Comparison of ENCODE assay signal across 11 mouse cellular contexts in genomic region chr11:88675526-88676353, GRCm38 (mm10). TPM values are rescaled to one million over a fixed set of nuclear protein-coding genes. Genes with fewer than 3 reads are reported as not detected.
DNase-seq lines count a peak whose midpoint lies in the region; ATAC-seq and TF ChIP-seq lines count a peak whose summit lies in the region.
"Had no signal": no experiment of that assay in that cellular context is flagged by ENCODE, and none has a peak within 500 bp of the region (broad histone marks: within the 10 kb centered on the region; RNA-seq: fewer than 3 reads in every experiment).

No protein-coding gene starts in this region.

- H3K27ac ChIP-seq in cerebellum, adult 2 months (ENCODE audit: insufficient read depth, low read length), result 0 out of 2 replicates have a peak overlapping the region, but pooled peaks have one; percentile 24
- peak overlapping the region; percentile 61 for H3K27ac ChIP-seq in hindbrain, embryonic 13.5 days
- no peak overlapping the region for H3K27ac ChIP-seq in hindbrain, embryonic 11.5 days (ENCODE audit: low read depth, low read length)
- no peak overlapping the region; the same call in none of the 2 replicates for H3K27ac ChIP-seq in testis, adult 2 months (ENCODE audit: control insufficient read depth, insufficient read depth, low read depth, low read length)
- H3K27ac ChIP-seq in stomach, embryonic 14.5 days (ENCODE audit: low read length), result 0 out of 2 replicates have a peak overlapping the region, but pooled peaks have one; percentile 15
- H3K27ac ChIP-seq: limb, embryonic 13.5 days had no signal

- no peak overlapping the region for H3K9ac ChIP-seq in hindbrain, embryonic 13.5 days
- no peak overlapping the region for H3K9ac ChIP-seq in hindbrain, embryonic 11.5 days (ENCODE audit: low read depth, low read length)
- H3K9ac ChIP-seq in stomach, embryonic 14.5 days (replicated peaks; ENCODE audit: low read depth, low read length), result no peak overlapping the region
- H3K9ac ChIP-seq: limb, embryonic 13.5 days had no signal

- no peak for TF ChIP-seq POLR2A in cerebellum, adult 2 months (IDR thresholded peaks at IDR 0.05; ENCODE audit: borderline replicate concordance, insufficient read depth, low read length)
- no peak for TF ChIP-seq POLR2A in testis, adult 2 months (IDR thresholded peaks at IDR 0.05; ENCODE audit: control insufficient read depth, low read depth, low read length)

- WGBS in cerebellum, adult 2 months, result 70% methylated on average over 18 of the region's 18 CpGs
- WGBS in hindbrain, embryonic 13.5 days, result 74% methylated on average over 18 of the region's 18 CpGs
- 87% methylated on average over 18 of the region's 18 CpGs for WGBS in hindbrain, embryonic 11.5 days
- WGBS in stomach, embryonic 14.5 days, result 59% methylated on average over 18 of the region's 18 CpGs

- H3K4me3 ChIP-seq in cerebellum, adult 2 months (replicated peaks; ENCODE audit: insufficient read depth, low read depth, low read length), result no peak overlapping the region
- H3K4me3 ChIP-seq in hindbrain, embryonic 13.5 days, result no peak overlapping the region
- no peak overlapping the region for H3K4me3 ChIP-seq in hindbrain, embryonic 11.5 days (ENCODE audit: low read depth, low read length)
- peak overlapping the region; percentile 78 for H3K4me3 ChIP-seq in testis, adult 2 months (ENCODE audit: control insufficient read depth, low read depth, low read length)
- no peak overlapping the region for H3K4me3 ChIP-seq in stomach, embryonic 14.5 days (ENCODE audit: low read depth, low read length)
- H3K4me3 ChIP-seq: limb, embryonic 13.5 days; megakaryocyte, embryonic 14.5 days had no signal

- no peaks in the 10 kb centered on the region for H3K27me3 ChIP-seq in cerebellum, adult 2 months (ENCODE audit: control insufficient read depth, insufficient read depth, low read length)
- H3K27me3 ChIP-seq in hindbrain, embryonic 13.5 days, result no peaks in the 10 kb centered on the region
- no peaks in the 10 kb centered on the region for H3K27me3 ChIP-seq in hindbrain, embryonic 11.5 days (ENCODE audit: control insufficient read depth, insufficient read depth, low read length)
- H3K27me3 ChIP-seq in testis, adult 2 months (ENCODE audit: control insufficient read depth, insufficient read depth, low read length), result no peaks in the 10 kb centered on the region
- H3K27me3 ChIP-seq in stomach, embryonic 14.5 days (ENCODE audit: control insufficient read depth, insufficient read depth, low read length), result no peaks in the 10 kb centered on the region
- H3K27me3 ChIP-seq: limb, embryonic 13.5 days; megakaryocyte, embryonic 14.5 days had no signal

- no peak overlapping the region for H3K4me2 ChIP-seq in hindbrain, embryonic 13.5 days
- no peak overlapping the region for H3K4me2 ChIP-seq in hindbrain, embryonic 11.5 days (replicated peaks; ENCODE audit: low read depth, low read length)
- no peak overlapping the region for H3K4me2 ChIP-seq in stomach, embryonic 14.5 days (replicated peaks; ENCODE audit: low read depth, low read length)
- H3K4me2 ChIP-seq: limb, embryonic 13.5 days had no signal

- ATAC-seq in hindbrain, embryonic 13.5 days (ENCODE audit: low FRiP score), result 0 out of 2 replicates have a peak, but pooled peaks have one; percentile 39
- no peak for ATAC-seq in hindbrain, embryonic 11.5 days (ENCODE audit: low FRiP score)
- ATAC-seq in stomach, embryonic 14.5 days (ENCODE audit: insufficient number of reproducible peaks, insufficient read depth, low FRiP score, low read depth), result no peak
- no peak for ATAC-seq in monocyte, adult 5-6 weeks (replicated peaks; ENCODE audit: insufficient number of reproducible peaks, low FRiP score, low TSS enrichment, poor library complexity, severe bottlenecking)

- peaks cover 56% of the 10 kb centered on the region for H3K36me3 ChIP-seq in hindbrain, embryonic 13.5 days
- H3K36me3 ChIP-seq in hindbrain, embryonic 11.5 days (ENCODE audit: control insufficient read depth, insufficient read depth, low read length), result peaks cover 13% of the 10 kb centered on the region; the same call in 1 of the 2 replicates
- no peaks in the 10 kb centered on the region for H3K36me3 ChIP-seq in testis, adult 2 months (ENCODE audit: control insufficient read depth, insufficient read depth, low read length)
- H3K36me3 ChIP-seq in stomach, embryonic 14.5 days (ENCODE audit: control insufficient read depth, insufficient read depth, low read length), result peaks cover 19% of the 10 kb centered on the region; the same call in 1 of the 2 replicates

- TF ChIP-seq CTCF in cerebellum, adult 2 months (IDR thresholded peaks at IDR 0.05; ENCODE audit: borderline replicate concordance, insufficient read depth, low read depth, low read length), result no peak
- TF ChIP-seq CTCF in testis, adult 2 months (IDR thresholded peaks at IDR 0.05; ENCODE audit: control insufficient read depth, insufficient read depth, insufficient replicate concordance, low read depth, low read length), result no peak

- H3K9me3 ChIP-seq in hindbrain, embryonic 13.5 days, result no peaks in the 10 kb centered on the region
- no peaks in the 10 kb centered on the region for H3K9me3 ChIP-seq in hindbrain, embryonic 11.5 days (ENCODE audit: control insufficient read depth, low read length)
- H3K9me3 ChIP-seq in stomach, embryonic 14.5 days (ENCODE audit: control insufficient read depth, low read depth, low read length), result no peaks in the 10 kb centered on the region
- H3K9me3 ChIP-seq: limb, embryonic 13.5 days had no signal

- DNase-seq in cerebellum, adult 2 months, result peak in 1 of 2 experiments; percentile 28
- no peak for DNase-seq in cerebellum, adult 11-12 months
- DNase-seq in hindbrain, embryonic 11.5 days (ENCODE audit: low spot score), result no peak
- DNase-seq in testis, postnatal 14 days (ENCODE audit: low spot score), result no peak
- DNase-seq: adrenal gland, postnatal 10 days had no signal

- peaks cover 18% of the 10 kb centered on the region for H3K4me1 ChIP-seq in cerebellum, adult 2 months (ENCODE audit: control insufficient read depth, insufficient read depth, low read length)
- peaks cover 65% of the 10 kb centered on the region for H3K4me1 ChIP-seq in hindbrain, embryonic 13.5 days (replicated peaks)
- H3K4me1 ChIP-seq in hindbrain, embryonic 11.5 days (replicated peaks; ENCODE audit: control insufficient read depth, insufficient read depth, low read length), result no peaks in the 10 kb centered on the region
- H3K4me1 ChIP-seq in testis, adult 2 months (ENCODE audit: control insufficient read depth, insufficient read depth, low read length), result peaks cover 4% of the 10 kb centered on the region
- H3K4me1 ChIP-seq in stomach, embryonic 14.5 days (ENCODE audit: control insufficient read depth, insufficient read depth, low read length), result peaks cover 9% of the 10 kb centered on the region

RNA-seq across cellular contexts. Expression of gene Msi2, which starts 42.6 kb away (rescaled TPM):
- polyA plus RNA-seq in cerebellum, adult 2 months (2012; rRNA removed), result 87.3 and 87.5 TPM in 2 replicates
- polyA plus RNA-seq in hindbrain, embryonic 13.5 days (2015; fragmentation: Nextera tagmentation; extraction: Ambion mirVana), result 36.6 and 41.0 TPM in 2 replicates
- polyA plus RNA-seq in hindbrain, embryonic 11.5 days (2014; fragmentation: Nextera tagmentation; extraction: Ambion mirVana), result 26.7 and 40.1 TPM in 2 replicates
- 69.3 and 71.9 TPM in 2 replicates for polyA plus RNA-seq in testis, adult 2 months (2012; rRNA removed)
- 17.5 and 17.9 TPM in 2 replicates for polyA plus RNA-seq in stomach, embryonic 14.5 days (2014; fragmentation: Nextera tagmentation; extraction: Ambion mirVana)
- 19.4 to 72.0 TPM (median 35.2 TPM) in 3 replicates for total RNA-seq in monocyte, adult 5-6 weeks (2017)

Comparison
In these comparisons a context has a peak if more than half of its experiments do, and no peak if none do; other contexts are left out.
1. H3K27ac ChIP-seq: peak in cerebellum, adult 2 months (single experiment), hindbrain, embryonic 13.5 days (single experiment) and stomach, embryonic 14.5 days (single experiment); none in hindbrain, embryonic 11.5 days (single experiment) and testis, adult 2 months (single experiment).